Mouse (Mus musculus): Measurements from ENCODE around the gene Arnt2. TPM values are rescaled to one million over a fixed set of nuclear protein-coding genes. Genes with fewer than 3 reads are reported as not detected.

The Arnt2 gene
- polyA plus RNA-seq, 1 experiment from 2014 or later: 0.15 TPM

GRCm38 (mm10) chr7:84382346-84382745 lies 27.6 kb downstream of the Arnt2 start:
- Histone ChIP-seq H3K4me1 (ENCODE audit: control insufficient read depth, low read depth, low read length) (no peaks in the 10 kb centered on the region), H3K27me3 (ENCODE audit: control insufficient read depth, insufficient read depth, low read depth, low read length) (no peaks in the 10 kb centered on the region), H3K4me3 (ENCODE audit: low read depth, low read length) (no peak overlapping the region), H3K9ac (ENCODE audit: low read depth, low read length) (no peak overlapping the region), H3K9me3 (replicated peaks; ENCODE audit: control insufficient read depth, low read length) (no peaks in the 10 kb centered on the region), H3K4me2 (ENCODE audit: low read depth, low read length) (no peak overlapping the region), H3K27ac (ENCODE audit: low read length) (no peak overlapping the region), H3K36me3 (ENCODE audit: control insufficient read depth, insufficient read depth) (no peaks in the 10 kb centered on the region)
- WGBS (ENCODE audit: insufficient replicate concordance): 60% methylated on average over 3 of the region's 3 CpGs
- ATAC-seq (ENCODE audit: low read depth): no peak

GRCm38 (mm10) chr7:84380810-84381209 lies 29.2 kb downstream of the Arnt2 start:
- H3K4me2 ChIP-seq (ENCODE audit: low read depth, low read length): no peak overlapping the region
- no peak for ATAC-seq (ENCODE audit: low read depth)
- H3K27ac ChIP-seq (ENCODE audit: low read length): no peak overlapping the region
- H3K36me3 ChIP-seq (ENCODE audit: control insufficient read depth, insufficient read depth): no peaks in the 10 kb centered on the region
- H3K27me3 ChIP-seq (ENCODE audit: control insufficient read depth, insufficient read depth, low read depth, low read length): no peaks in the 10 kb centered on the region
- H3K4me1 ChIP-seq (ENCODE audit: control insufficient read depth, low read depth, low read length): no peaks in the 10 kb centered on the region
- H3K9ac ChIP-seq (ENCODE audit: low read depth, low read length): no peak overlapping the region
- H3K4me3 ChIP-seq (ENCODE audit: low read depth, low read length): no peak overlapping the region
- no peaks in the 10 kb centered on the region for H3K9me3 ChIP-seq (replicated peaks; ENCODE audit: control insufficient read depth, low read length)

GRCm38 (mm10) chr7:84377330-84377729 lies 32.6 kb downstream of the Arnt2 start:
- ATAC-seq (ENCODE audit: low read depth): no peak
- no peak overlapping the region for H3K27ac ChIP-seq (ENCODE audit: low read length)
- no peak overlapping the region for H3K9ac ChIP-seq (ENCODE audit: low read depth, low read length)
- WGBS (ENCODE audit: insufficient replicate concordance): 48% methylated on average over 5 of the region's 5 CpGs
- H3K27me3 ChIP-seq (ENCODE audit: control insufficient read depth, insufficient read depth, low read depth, low read length): no peaks in the 10 kb centered on the region
- H3K4me1 ChIP-seq (ENCODE audit: control insufficient read depth, low read depth, low read length): no peaks in the 10 kb centered on the region
- no peak overlapping the region for H3K4me2 ChIP-seq (ENCODE audit: low read depth, low read length)
- no peak overlapping the region for H3K4me3 ChIP-seq (ENCODE audit: low read depth, low read length)
- H3K9me3 ChIP-seq (replicated peaks; ENCODE audit: control insufficient read depth, low read length): no peaks in the 10 kb centered on the region
- no peaks in the 10 kb centered on the region for H3K36me3 ChIP-seq (ENCODE audit: control insufficient read depth, insufficient read depth)

DNA sequence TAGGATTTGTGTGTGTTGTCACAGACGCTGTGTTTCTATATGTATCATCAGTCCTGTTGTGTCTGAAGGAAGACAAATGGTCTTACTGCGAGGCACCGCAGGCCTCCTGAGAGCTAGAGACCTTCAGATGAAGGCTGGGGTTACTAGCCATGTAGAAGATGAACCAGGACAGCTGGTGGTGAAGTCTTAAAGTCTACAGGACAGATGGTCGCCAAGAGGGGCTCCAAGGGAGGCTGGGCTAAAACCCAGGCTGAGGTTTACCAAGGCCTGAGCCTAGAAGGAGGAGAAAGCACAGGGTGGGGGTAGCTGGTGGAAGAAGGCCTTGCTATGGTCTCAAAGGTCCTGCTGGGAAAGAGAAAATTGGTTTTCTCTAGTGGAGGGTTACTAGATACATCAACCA lies 36.3 kb downstream of the Arnt2 start:
- H3K9ac ChIP-seq (ENCODE audit: low read depth, low read length): no peak overlapping the region
- H3K27ac ChIP-seq (ENCODE audit: low read length): no peak overlapping the region
- H3K9me3 ChIP-seq (replicated peaks; ENCODE audit: control insufficient read depth, low read length): no peaks in the 10 kb centered on the region
- no peaks in the 10 kb centered on the region for H3K36me3 ChIP-seq (ENCODE audit: control insufficient read depth, insufficient read depth)
- no peak for ATAC-seq (ENCODE audit: low read depth)
- 62% methylated on average over 4 of the region's 4 CpGs for WGBS (ENCODE audit: insufficient replicate concordance)
- no peak overlapping the region for H3K4me2 ChIP-seq (ENCODE audit: low read depth, low read length)
- no peak overlapping the region for H3K4me3 ChIP-seq (ENCODE audit: low read depth, low read length)
- no peaks in the 10 kb centered on the region for H3K27me3 ChIP-seq (ENCODE audit: control insufficient read depth, insufficient read depth, low read depth, low read length)
- H3K4me1 ChIP-seq (ENCODE audit: control insufficient read depth, low read depth, low read length): no peaks in the 10 kb centered on the region

- Histone ChIP-seq H3K9ac (ENCODE audit: low read depth, low read length) (no peak overlapping the region), H3K36me3 (ENCODE audit: control insufficient read depth, insufficient read depth) (no peaks in the 10 kb centered on the region), H3K27ac (ENCODE audit: low read length) (no peak overlapping the region), H3K27me3 (ENCODE audit: control insufficient read depth, insufficient read depth, low read depth, low read length) (no peaks in the 10 kb centered on the region), H3K9me3 (replicated peaks; ENCODE audit: control insufficient read depth, low read length) (no peaks in the 10 kb centered on the region), H3K4me3 (ENCODE audit: low read depth, low read length) (no peak overlapping the region), H3K4me2 (ENCODE audit: low read depth, low read length) (no peak overlapping the region), H3K4me1 (ENCODE audit: control insufficient read depth, low read depth, low read length) (no peaks in the 10 kb centered on the region)
- ATAC-seq (ENCODE audit: low read depth): no peak
- WGBS (ENCODE audit: insufficient replicate concordance): 68% methylated on average over 1 of the region's 1 CpGs
These were observed 37.1 kb downstream of the Arnt2 start for GRCm38 (mm10) chr7:84372871-84373270.

DNA sequence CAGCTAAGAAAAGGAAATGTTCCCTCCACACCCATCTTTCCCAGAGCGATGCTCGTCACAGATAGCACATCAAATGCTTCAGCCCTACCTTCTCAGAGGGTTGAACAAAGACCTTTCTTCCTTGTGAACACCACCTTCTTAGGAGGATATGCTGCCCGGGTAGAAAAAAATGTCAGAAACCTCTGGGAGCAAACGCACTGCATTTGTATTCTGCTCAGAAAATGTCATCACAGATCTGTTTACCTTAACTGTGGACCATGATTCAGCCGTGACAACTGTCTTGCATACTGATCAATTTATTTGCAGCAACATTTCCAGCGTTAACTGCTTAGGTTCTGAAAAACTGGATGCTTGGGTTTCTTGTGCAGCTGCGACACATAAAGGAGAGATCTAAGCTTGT lies 37.7 kb downstream of the Arnt2 start:
- WGBS (ENCODE audit: insufficient replicate concordance): 43% methylated on average over 7 of the region's 7 CpGs
- Histone ChIP-seq H3K4me1 (ENCODE audit: control insufficient read depth, low read depth, low read length) (no peaks in the 10 kb centered on the region), H3K27me3 (ENCODE audit: control insufficient read depth, insufficient read depth, low read depth, low read length) (no peaks in the 10 kb centered on the region), H3K36me3 (ENCODE audit: control insufficient read depth, insufficient read depth) (no peaks in the 10 kb centered on the region), H3K27ac (ENCODE audit: low read length) (no peak overlapping the region), H3K4me3 (ENCODE audit: low read depth, low read length) (no peak overlapping the region), H3K9me3 (replicated peaks; ENCODE audit: control insufficient read depth, low read length) (no peaks in the 10 kb centered on the region), H3K9ac (ENCODE audit: low read depth, low read length) (no peak overlapping the region), H3K4me2 (ENCODE audit: low read depth, low read length) (no peak overlapping the region)
- ATAC-seq (ENCODE audit: low read depth): no peak

DNA sequence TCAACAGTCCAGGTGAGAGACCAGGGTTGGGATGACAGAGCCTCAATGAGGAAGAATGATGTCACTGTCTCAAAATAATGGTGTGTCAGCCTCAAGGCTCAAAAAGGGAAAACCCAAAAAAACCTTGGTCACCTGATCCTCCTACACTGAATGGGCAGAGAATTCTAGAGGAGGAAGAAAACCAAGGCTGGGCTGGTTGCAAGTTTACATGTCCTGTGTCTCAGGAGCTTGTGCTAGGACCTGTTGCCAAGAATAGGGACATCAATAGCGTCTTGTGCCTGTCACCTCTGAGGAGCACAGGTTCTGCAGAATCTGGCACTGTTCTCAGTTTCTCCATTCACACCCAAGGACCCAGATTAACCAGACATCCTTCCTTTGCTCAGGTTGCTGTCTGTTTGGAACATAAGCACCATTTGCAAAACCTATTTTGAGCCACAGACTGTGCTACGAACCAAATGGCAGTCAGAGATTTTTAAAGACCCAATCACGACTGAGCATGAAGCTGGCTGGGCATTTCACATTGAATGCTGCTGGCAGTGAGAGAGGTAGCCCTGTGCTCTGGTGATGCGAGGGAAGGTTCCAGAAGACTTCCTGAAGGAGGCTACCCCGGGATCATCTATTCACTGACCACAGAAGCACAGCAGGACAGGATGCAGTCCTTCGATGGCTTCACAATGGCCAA lies 38.9 kb downstream of the Arnt2 start:
- Histone ChIP-seq H3K36me3 (ENCODE audit: control insufficient read depth, insufficient read depth) (no peaks in the 10 kb centered on the region), H3K9me3 (replicated peaks; ENCODE audit: control insufficient read depth, low read length) (no peaks in the 10 kb centered on the region), H3K9ac (ENCODE audit: low read depth, low read length) (no peak overlapping the region), H3K27ac (ENCODE audit: low read length) (no peak overlapping the region), H3K27me3 (ENCODE audit: control insufficient read depth, insufficient read depth, low read depth, low read length) (no peaks in the 10 kb centered on the region), H3K4me2 (ENCODE audit: low read depth, low read length) (no peak overlapping the region), H3K4me3 (ENCODE audit: low read depth, low read length) (no peak overlapping the region), H3K4me1 (ENCODE audit: control insufficient read depth, low read depth, low read length) (no peaks in the 10 kb centered on the region)
- WGBS (ENCODE audit: insufficient replicate concordance): 57% methylated on average over 6 of the region's 6 CpGs
- ATAC-seq (ENCODE audit: low read depth): no peak

DNA sequence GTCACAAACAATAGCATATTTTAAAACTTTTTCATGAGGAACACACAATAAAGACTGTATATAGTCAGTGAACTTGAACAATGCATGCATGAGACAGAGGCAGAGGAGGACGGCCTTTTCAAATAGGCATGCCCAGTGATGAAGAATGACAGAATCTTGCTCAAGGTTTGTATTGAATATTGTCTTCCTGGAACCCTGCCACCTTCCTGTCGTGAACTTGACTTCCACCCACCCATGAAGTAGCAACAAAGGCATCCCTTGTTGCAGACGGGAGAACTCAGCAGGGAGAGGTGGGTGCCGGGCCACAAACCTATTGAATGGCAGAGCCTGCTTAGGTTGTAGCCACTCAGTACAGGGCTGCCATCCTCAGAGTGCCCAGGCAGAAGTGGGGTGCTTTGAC lies 43.7 kb downstream of the Arnt2 start:
- Histone ChIP-seq H3K9ac (ENCODE audit: low read depth, low read length) (no peak overlapping the region), H3K4me3 (ENCODE audit: low read depth, low read length) (no peak overlapping the region), H3K9me3 (replicated peaks; ENCODE audit: control insufficient read depth, low read length) (no peaks in the 10 kb centered on the region), H3K4me1 (ENCODE audit: control insufficient read depth, low read depth, low read length) (no peaks in the 10 kb centered on the region), H3K27me3 (ENCODE audit: control insufficient read depth, insufficient read depth, low read depth, low read length) (no peaks in the 10 kb centered on the region), H3K36me3 (ENCODE audit: control insufficient read depth, insufficient read depth) (no peaks in the 10 kb centered on the region), H3K4me2 (ENCODE audit: low read depth, low read length) (no peak overlapping the region), H3K27ac (ENCODE audit: low read length) (no peak overlapping the region)
- ATAC-seq (ENCODE audit: low read depth): no peak
- 53% methylated on average over 4 of the region's 4 CpGs for WGBS (ENCODE audit: insufficient replicate concordance)

DNA sequence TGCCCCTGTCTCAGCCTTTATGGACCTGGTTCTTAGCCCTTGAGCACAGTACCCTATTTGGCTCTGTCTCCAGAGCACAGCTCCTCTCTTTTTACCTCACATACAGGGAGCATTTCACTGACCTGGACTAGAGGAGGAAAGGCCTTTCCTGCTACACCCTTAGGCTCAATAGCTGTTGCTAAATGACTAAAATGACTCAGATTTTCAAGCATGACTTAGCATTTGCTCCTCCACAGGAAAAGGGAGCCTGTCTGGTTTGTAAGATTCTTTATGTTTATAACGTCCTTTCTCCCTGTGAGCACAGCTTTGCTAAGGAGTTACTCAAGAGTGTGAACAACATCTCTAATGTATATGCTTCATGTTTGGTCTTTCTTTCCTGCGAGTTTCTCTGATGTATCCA lies 47.3 kb downstream of the Arnt2 start:
- H3K4me3 ChIP-seq (ENCODE audit: low read depth, low read length): no peak overlapping the region
- H3K36me3 ChIP-seq (ENCODE audit: control insufficient read depth, insufficient read depth): no peaks in the 10 kb centered on the region
- ATAC-seq (ENCODE audit: low read depth): no peak
- H3K9me3 ChIP-seq (replicated peaks; ENCODE audit: control insufficient read depth, low read length): no peaks in the 10 kb centered on the region
- H3K4me1 ChIP-seq (ENCODE audit: control insufficient read depth, low read depth, low read length): no peaks in the 10 kb centered on the region
- H3K27me3 ChIP-seq (ENCODE audit: control insufficient read depth, insufficient read depth, low read depth, low read length): no peaks in the 10 kb centered on the region
- no peak overlapping the region for H3K4me2 ChIP-seq (ENCODE audit: low read depth, low read length)
- no peak overlapping the region for H3K9ac ChIP-seq (ENCODE audit: low read depth, low read length)
- no peak overlapping the region for H3K27ac ChIP-seq (ENCODE audit: low read length)
- WGBS (ENCODE audit: insufficient replicate concordance): 30% methylated on average over 2 of the region's 2 CpGs

All from liver, embryonic 16.5 days (tissue).